Mouse (Mus musculus) left cerebral cortex, postnatal 25 days (tissue): ENCODE results near the gene Kank1. TPM values are rescaled to one million over a fixed set of nuclear protein-coding genes. Genes with fewer than 3 reads are reported as not detected.

ENCODE experiments used
- DNase-seq, 2 experiments: peaks; one replicate each; pipeline ENCODE4 v3.0.0; 2022; ENCODE audit warnings: low spot score in 2 of 2, mixed read lengths in 1 of 2
- intact Hi-C: fragments of 180-260 bp; cut with DNase I; formaldehyde crosslinking; loops from one replicate; pipeline ENCODE4 v1.15.1; 2025
- total RNA-seq, 2 experiments: library from RNA; stranded (reverse); gene quantifications; 2 replicates each; pipeline ENCODE4 v1.2.3; 2021

Kank1 gene
- 10 to 100 TPM; 18.7 to 18.9 TPM for total RNA-seq

- intact Hi-C loops: loop anchor here (1.0 kb wide), 1 partner anchor 104 kb away; no protein-coding TSS in a partner anchor
- peak; percentile 41 to 63 for DNase-seq
These were observed at the start of gene Kank1 for GRCm38 (mm10) chr19:25236596-25237491. Gene Kank1 (plus strand): TSS chr19:25236975.

GRCm38 (mm10) chr19:25187681-25188080 lies 49.1 kb upstream of the Kank1 start:
- intact Hi-C loops: no loop called here

GRCm38 (mm10) chr19:25193751-25194150 lies 43.0 kb upstream of the Kank1 start:
- no peak for DNase-seq
- intact Hi-C loops: no loop called here

More at GRCm38 (mm10) chr19:25187681-25188080, 49.1 kb upstream of the Kank1 start:
- peak in 1 of 2 experiments; percentile 26 for DNase-seq

GRCm38 (mm10) chr19:25200081-25200860 lies 36.5 kb upstream of the Kank1 start:
- DNase-seq: no peak
- intact Hi-C loops: no loop called here

- DNase-seq: no peak
- intact Hi-C loops: no loop called here
These were observed 33.7 kb upstream of the Kank1 start for GRCm38 (mm10) chr19:25203077-25203476.

- intact Hi-C loops: no loop called here
- no peak for DNase-seq
These were observed 29.8 kb upstream of the Kank1 start for GRCm38 (mm10) chr19:25206969-25207368.

GRCm38 (mm10) chr19:25207731-25208361 lies 28.9 kb upstream of the Kank1 start:
- peak in 1 of 2 experiments; percentile 29 for DNase-seq
- intact Hi-C loops: no loop called here

- DNase-seq: no peak
- intact Hi-C loops: no loop called here
These were observed 28.1 kb upstream of the Kank1 start for GRCm38 (mm10) chr19:25208596-25209110.

- intact Hi-C loops: no loop called here
- DNase-seq: no peak
These were observed 16.2 kb upstream of the Kank1 start for GRCm38 (mm10) chr19:25220611-25221010.

GRCm38 (mm10) chr19:25221964-25222640 lies 14.7 kb upstream of the Kank1 start:
- intact Hi-C loops: no loop called here

GRCm38 (mm10) chr19:25230058-25230974 lies 6.5 kb upstream of the Kank1 start:
- DNase-seq: no peak
- intact Hi-C loops: no loop called here

More at GRCm38 (mm10) chr19:25221964-25222640, 14.7 kb upstream of the Kank1 start:
- DNase-seq: no peak

- intact Hi-C loops: no loop called here
- no peak for DNase-seq
These were observed 5.8 kb upstream of the Kank1 start for GRCm38 (mm10) chr19:25230975-25231334.

GRCm38 (mm10) chr19:25232032-25232431 lies 4.7 kb upstream of the Kank1 start:
- peak in 1 of 2 experiments; percentile 36 for DNase-seq
- intact Hi-C loops: no loop called here

GRCm38 (mm10) chr19:25237492-25238040 lies 791 bp downstream of the Kank1 start:
- intact Hi-C loops: loop anchor here (1.0 kb wide), 1 partner anchor 104 kb away; no protein-coding TSS in a partner anchor
- DNase-seq: peak; percentile 23 to 25

GRCm38 (mm10) chr19:25238121-25238520 lies 1.3 kb downstream of the Kank1 start:
- intact Hi-C loops: no loop called here

GRCm38 (mm10) chr19:25243566-25243965 lies 6.8 kb downstream of the Kank1 start:
- intact Hi-C loops: loop anchor here (5.0 kb wide), 1 partner anchor 89 kb away; no protein-coding TSS in a partner anchor
- no peak for DNase-seq

More at GRCm38 (mm10) chr19:25238121-25238520, 1.3 kb downstream of the Kank1 start:
- no peak for DNase-seq

- intact Hi-C loops: no loop called here
- no peak for DNase-seq
These were observed 9.3 kb downstream of the Kank1 start for GRCm38 (mm10) chr19:25246062-25246461.
